Mouse (Mus musculus) frontal cortex, postnatal 14 days (tissue): ENCODE data around the gene Cd3d.

ENCODE experiments used
- DNase-seq, 2 experiments: peaks; one replicate each; pipeline ENCODE4 v3.0.0; 2022; ENCODE audit warnings: low spot score in 2 of 2

The Cd3d gene

GRCm38 (mm10) chr9:44993268-44993667, 11.7 kb downstream of the Cd3d start:
- no peak for DNase-seq

- no peak for DNase-seq
These were observed 13.4 kb downstream of the Cd3d start for GRCm38 (mm10) chr9:44994962-44995361.

GRCm38 (mm10) chr9:44996590-44996989, 15.0 kb downstream of the Cd3d start:
- no peak for DNase-seq

- DNase-seq = no peak
These were observed 16.6 kb downstream of the Cd3d start for GRCm38 (mm10) chr9:44998138-44998537.

- DNase-seq = no peak
These were observed 17.6 kb downstream of the Cd3d start for GRCm38 (mm10) chr9:44999171-44999570.

GRCm38 (mm10) chr9:44999776-45000175, 18.2 kb downstream of the Cd3d start:
- no peak for DNase-seq

GRCm38 (mm10) chr9:45000249-45000648, 18.7 kb downstream of the Cd3d start:
- DNase-seq = no peak

DNA sequence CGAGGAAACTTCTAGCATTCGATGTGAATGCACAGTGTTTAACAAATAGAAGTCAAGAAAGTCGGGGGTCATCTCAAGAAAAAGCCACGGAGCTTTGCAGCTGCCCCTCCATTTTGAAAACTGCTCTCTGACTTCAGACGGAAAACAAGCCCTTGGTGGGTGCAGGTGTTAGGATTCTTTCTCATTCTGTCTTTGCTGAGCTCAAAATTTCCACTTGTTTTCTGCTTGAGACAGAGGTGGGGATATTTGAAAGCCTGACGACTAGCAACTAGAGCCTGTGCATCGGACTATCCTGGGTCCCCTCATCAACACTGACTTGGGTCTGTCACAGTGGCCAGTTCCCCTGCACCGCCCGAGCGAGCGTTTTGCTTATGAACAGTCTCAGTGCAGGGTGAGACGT, 25.8 kb downstream of the Cd3d start:
- DNase-seq = no peak

DNA sequence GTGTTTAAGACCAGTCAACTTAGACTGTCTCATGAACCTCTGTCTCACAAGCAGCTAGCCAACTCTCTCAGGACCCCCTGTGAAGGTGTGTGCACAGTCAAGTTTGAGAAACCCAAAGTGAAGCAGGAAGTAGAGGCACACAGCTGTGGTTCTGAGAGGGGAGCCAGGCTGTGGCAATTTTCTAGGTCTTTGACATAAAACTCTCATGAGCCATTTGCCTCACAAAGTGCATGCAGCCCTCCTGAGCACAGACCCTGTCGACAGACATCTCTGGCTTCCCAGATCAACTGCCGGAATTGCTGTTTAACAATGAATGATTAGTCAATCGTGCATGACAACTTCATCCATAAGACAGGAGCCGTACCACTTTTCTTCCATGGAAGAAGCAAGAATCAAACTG, 26.8 kb downstream of the Cd3d start:
- no peak for DNase-seq

DNA sequence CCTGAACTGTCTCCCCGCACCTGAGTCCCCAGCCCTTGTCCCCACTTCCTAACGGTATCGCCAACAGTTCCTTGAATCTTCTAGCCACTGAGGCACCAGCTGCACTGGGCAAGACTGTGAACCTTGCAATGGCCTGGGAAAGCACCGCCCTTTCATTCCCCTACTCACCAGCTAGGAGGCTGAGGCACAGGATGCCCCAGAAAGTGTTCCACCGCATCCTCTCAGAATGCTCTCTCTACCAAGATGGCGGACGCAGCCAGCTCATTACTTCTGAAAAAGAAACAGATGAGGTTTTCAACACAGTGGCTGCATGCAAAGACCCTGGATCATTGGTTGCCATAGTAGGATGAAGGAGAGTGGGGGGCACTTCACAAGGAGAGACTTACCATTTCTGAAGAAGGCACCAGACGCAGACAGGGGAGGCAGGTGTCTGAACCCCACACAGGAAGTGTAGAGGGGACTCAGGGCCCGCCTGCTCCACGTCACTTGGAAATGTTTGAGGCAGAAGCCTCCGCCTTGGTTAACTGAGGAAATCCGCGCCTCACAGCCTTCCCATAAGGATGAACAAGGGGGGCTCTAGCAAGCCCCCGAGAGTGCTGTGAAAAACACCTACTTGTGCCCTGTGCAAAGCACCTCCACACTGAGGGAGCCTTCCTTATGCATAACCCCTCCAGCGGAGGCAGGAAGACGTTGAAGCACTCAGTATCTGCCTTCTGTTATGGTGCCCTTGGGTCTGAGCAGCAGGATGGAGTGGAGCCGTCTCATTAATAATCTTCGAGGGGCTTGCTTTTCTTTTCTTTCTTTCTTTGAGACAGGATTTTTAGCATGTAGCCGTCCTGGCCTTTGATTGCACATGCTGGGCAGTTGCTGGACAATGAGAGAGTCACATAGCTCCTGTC, 27.8 kb downstream of the Cd3d start, which contains the start of gene Cd3e:
TSS of gene Cd3e (minus strand) at position 448 of the 899 bp plus-strand sequence.
- DNase-seq = no peak

- DNase-seq = no peak
These were observed 28.9 kb downstream of the Cd3d start for GRCm38 (mm10) chr9:45010461-45010860.

GRCm38 (mm10) chr9:45011291-45011690, 29.7 kb downstream of the Cd3d start:
- DNase-seq = no peak

DNA sequence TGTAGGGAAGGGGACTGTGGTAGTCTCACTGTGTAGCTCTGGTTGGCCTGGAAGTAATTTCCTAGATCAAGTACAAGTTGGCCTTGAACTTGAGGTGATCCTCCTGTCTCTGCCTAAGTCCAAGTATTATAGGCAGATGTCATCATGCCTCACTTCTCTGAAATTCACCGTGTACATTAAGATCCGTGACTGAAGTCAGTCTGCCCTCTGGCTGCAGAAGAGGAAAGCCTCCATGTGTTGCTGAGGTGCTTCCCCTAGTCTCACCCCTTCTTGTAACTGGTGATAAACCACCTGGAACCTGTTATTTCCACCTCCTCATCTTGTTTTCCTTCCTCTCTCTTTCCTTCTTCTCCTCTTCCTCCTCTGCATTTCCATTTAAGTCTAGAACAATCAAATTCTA, 33.3 kb downstream of the Cd3d start:
- no peak for DNase-seq

- DNase-seq = no peak
These were observed 34.3 kb downstream of the Cd3d start for GRCm38 (mm10) chr9:45015841-45016240.

- no peak for DNase-seq
These were observed 36.4 kb downstream of the Cd3d start for GRCm38 (mm10) chr9:45018031-45018430.

GRCm38 (mm10) chr9:45022800-45023199, 41.2 kb downstream of the Cd3d start:
- peak in 1 of 2 experiments; percentile 30 for DNase-seq

DNA sequence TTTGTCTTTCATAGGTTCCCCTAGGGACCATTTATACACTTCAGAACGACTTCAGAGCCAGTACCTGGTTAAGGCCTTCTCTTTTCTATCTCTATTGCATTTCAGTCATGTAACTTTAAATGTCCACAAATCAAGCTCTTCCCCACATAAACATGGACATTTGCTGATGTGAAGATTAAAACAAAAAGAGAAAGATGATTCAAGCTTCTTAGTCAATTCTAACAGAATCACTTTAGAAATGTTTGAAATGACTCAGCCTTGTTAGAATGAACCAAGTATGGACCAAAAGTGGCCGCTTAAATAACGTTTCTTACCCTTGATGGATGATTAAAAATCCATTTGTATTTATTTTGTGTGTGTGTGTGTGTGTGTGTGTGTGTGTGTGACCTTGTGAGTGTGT, 42.1 kb downstream of the Cd3d start:
- DNase-seq = no peak

- no peak for DNase-seq
These were observed 42.6 kb downstream of the Cd3d start for GRCm38 (mm10) chr9:45024187-45024586.

- DNase-seq = no peak
These were observed 45.8 kb downstream of the Cd3d start for GRCm38 (mm10) chr9:45027376-45027775.

DNA sequence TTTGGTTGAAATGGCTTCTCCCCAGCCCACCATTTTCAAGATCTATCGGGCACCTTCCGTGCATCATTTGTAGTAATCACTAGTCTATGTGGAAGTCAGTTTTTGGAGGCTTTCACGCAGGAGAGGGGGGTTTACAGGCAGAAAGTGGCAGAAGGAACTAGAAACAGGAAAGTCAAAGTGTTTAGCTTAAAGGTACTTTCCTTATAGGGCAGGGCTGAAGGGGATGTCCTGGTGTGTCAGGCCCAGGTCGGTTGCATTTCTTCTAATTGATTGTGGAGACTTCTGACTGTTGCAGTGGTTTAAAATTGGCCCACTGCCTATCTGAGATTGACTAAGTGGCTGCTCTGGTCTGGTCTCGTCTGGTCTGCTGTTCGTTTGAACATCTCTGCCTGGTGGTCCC, 48.8 kb downstream of the Cd3d start:
- DNase-seq = no peak

DNA sequence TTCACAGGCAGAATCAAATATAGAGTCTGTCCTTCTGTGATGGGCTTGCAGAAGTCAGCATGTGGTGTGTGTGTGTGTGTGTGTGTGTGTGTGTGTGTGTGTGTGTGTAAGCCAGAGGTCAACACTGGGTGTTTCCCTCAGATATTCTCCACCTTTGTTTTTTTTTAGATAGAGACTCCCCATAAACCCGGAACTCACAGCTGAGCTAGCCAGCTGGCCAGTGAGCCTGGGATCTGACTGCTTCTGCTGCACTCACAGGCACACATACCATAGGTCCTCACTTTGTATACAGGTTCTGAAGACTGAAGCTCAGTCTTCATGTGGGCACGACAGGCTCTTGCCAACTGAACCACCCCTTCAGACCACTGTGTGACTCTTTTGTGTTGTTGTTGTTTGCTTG, 50.7 kb downstream of the Cd3d start:
- DNase-seq = no peak

DNA sequence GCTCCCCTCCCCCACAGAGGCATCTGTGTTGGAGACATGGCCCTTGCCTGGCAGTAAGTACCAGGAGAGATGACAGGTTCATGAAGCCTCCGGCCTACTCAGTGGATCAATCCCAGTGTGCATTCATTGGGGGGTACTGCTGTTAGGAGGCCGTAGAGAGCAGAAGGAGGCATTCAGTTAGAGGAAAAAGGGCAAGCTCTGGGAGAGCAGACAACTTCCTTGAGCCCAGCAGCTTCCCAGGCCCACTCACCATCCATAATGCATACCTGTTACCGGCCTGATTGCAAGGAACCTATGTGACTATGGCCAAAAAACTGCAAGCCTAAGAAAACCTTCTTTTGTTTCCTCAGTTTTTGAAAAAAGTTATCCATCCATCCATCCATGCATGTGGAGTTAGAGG, 52.9 kb downstream of the Cd3d start:
- no peak for DNase-seq
